Mouse (Mus musculus): ENCODE measurements around the gene Shroom2. TPM values are rescaled to one million over a fixed set of nuclear protein-coding genes. Genes with fewer than 3 reads are reported as not detected.
A peak's percentile ranks its signal among the peaks of the same experiment; 100 is the strongest.
"Not testable (repeated sequence)": the region's sequence is repeated elsewhere in the genome, so short reads cannot be mapped to it uniquely, and the experiment has no call there.

Shroom2 gene
- polyA plus RNA-seq, 1 experiment from 2014 or later, result 3.2 TPM

DNA sequence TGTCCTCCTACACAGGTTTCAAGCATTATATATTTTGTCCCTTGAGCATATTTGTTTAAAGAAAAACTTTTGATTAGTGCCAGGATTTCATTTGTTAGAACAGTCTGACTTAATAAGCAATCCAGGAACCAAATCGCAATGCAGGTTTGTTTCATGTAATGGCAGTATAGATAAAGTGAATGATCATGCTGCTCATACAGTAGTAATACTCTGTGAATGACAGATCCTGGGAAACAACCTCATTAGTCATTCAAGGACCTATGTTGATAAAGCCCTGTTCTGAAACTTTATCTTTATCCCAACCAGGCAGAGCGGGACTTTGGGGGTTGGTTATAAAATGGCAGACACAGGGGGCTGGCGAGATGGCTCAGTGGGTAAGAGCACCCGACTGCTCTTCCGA lies 13.0 kb downstream of the Shroom2 start:
- Histone ChIP-seq H3K36me3 (no peaks in the 10 kb centered on the region), H3K27me3 (no peaks in the 10 kb centered on the region), H3K4me1 (replicated peaks) (no peaks in the 10 kb centered on the region), H3K4me3 (no peak overlapping the region), H3K27ac (no peak overlapping the region), H3K4me2 (no peak overlapping the region), H3K9ac (no peak overlapping the region), H3K9me3 (replicated peaks) (no peaks in the 10 kb centered on the region)
- ATAC-seq (replicated peaks; ENCODE audit: insufficient number of reproducible peaks, insufficient read depth, low FRiP score, low read depth), result no peak
- 78% methylated on average over 5 of the region's 5 CpGs for WGBS

- H3K4me3 ChIP-seq, result no peak overlapping the region
- H3K27me3 ChIP-seq, result no peaks in the 10 kb centered on the region
- H3K9me3 ChIP-seq (replicated peaks), result no peaks in the 10 kb centered on the region
- no peak overlapping the region for H3K27ac ChIP-seq
- no peaks in the 10 kb centered on the region for H3K36me3 ChIP-seq
- 87% methylated on average over 1 of the region's 1 CpGs for WGBS
- no peak overlapping the region for H3K4me2 ChIP-seq
- no peak for ATAC-seq (replicated peaks; ENCODE audit: insufficient number of reproducible peaks, insufficient read depth, low FRiP score, low read depth)
- no peaks in the 10 kb centered on the region for H3K4me1 ChIP-seq (replicated peaks)
- H3K9ac ChIP-seq, result no peak overlapping the region
Measured at GRCm38 (mm10) chrX:152755819-152756218, 13.4 kb downstream of the Shroom2 start.

- ATAC-seq (replicated peaks; ENCODE audit: insufficient number of reproducible peaks, insufficient read depth, low FRiP score, low read depth), result no peak
- 72% methylated on average over 2 of the region's 2 CpGs for WGBS
- Histone ChIP-seq H3K9me3 (replicated peaks) (no peaks in the 10 kb centered on the region), H3K27me3 (no peaks in the 10 kb centered on the region), H3K4me2 (no peak overlapping the region), H3K27ac (no peak overlapping the region), H3K4me3 (no peak overlapping the region), H3K4me1 (replicated peaks) (no peaks in the 10 kb centered on the region; the same call in 1 of the 2 replicates), H3K9ac (no peak overlapping the region), H3K36me3 (no peaks in the 10 kb centered on the region)
Measured at GRCm38 (mm10) chrX:152745925-152746324, 23.3 kb downstream of the Shroom2 start.

GRCm38 (mm10) chrX:152743642-152744041 lies 25.6 kb downstream of the Shroom2 start:
- Histone ChIP-seq H3K4me2 (no peak overlapping the region), H3K27me3 (no peaks in the 10 kb centered on the region), H3K4me3 (no peak overlapping the region), H3K9ac (no peak overlapping the region), H3K4me1 (replicated peaks) (no peaks in the 10 kb centered on the region; the same call in 1 of the 2 replicates), H3K36me3 (no peaks in the 10 kb centered on the region), H3K9me3 (replicated peaks) (no peaks in the 10 kb centered on the region), H3K27ac (0 out of 2 replicates have a peak overlapping the region, but pooled peaks have one; percentile 37)
- no peak for ATAC-seq (replicated peaks; ENCODE audit: insufficient number of reproducible peaks, insufficient read depth, low FRiP score, low read depth)

DNA sequence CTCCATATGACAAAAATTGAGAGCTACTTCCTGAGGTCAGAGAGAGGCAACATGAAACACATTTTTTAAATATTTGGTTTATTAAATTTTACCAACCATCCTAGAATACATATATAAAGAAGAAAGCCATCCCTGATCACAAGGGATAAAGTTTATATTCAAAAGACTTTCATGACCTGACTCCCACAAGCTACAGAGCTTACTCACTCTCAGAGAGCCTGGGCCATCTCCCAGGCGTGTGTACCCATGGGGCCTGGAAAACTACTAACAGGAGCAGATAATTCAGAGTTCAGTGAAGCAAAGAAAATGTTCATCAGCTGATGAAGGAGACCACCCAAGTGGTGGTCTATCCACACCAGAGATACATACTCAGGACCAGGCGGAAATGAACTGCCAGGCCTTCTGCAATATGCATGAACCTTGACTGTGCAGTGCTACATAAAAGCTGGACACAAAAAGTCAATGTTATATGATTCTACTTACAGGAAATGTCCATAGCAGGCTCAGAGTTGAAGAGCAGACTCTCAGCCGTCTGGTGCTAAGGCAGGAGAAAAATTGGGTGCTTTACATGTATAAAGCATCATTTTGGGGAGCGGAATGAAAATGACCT lies 30.4 kb downstream of the Shroom2 start:
- Histone ChIP-seq H3K4me1 (replicated peaks) (no peaks in the 10 kb centered on the region; the same call in 1 of the 2 replicates), H3K27ac (no peak overlapping the region), H3K9me3 (replicated peaks) (no peaks in the 10 kb centered on the region), H3K27me3 (no peaks in the 10 kb centered on the region), H3K36me3 (no peaks in the 10 kb centered on the region), H3K4me3 (no peak overlapping the region), H3K4me2 (no peak overlapping the region), H3K9ac (no peak overlapping the region)
- no peak for ATAC-seq (replicated peaks; ENCODE audit: insufficient number of reproducible peaks, insufficient read depth, low FRiP score, low read depth)
- WGBS, result 59% methylated on average over 4 of the region's 4 CpGs

GRCm38 (mm10) chrX:152738191-152738590 lies 31.1 kb downstream of the Shroom2 start:
- Histone ChIP-seq H3K9ac (no peak overlapping the region), H3K4me1 (replicated peaks) (no peaks in the 10 kb centered on the region; the same call in 1 of the 2 replicates), H3K9me3 (replicated peaks) (no peaks in the 10 kb centered on the region), H3K27ac (no peak overlapping the region), H3K4me3 (no peak overlapping the region), H3K27me3 (no peaks in the 10 kb centered on the region), H3K36me3 (no peaks in the 10 kb centered on the region), H3K4me2 (no peak overlapping the region)
- 32% methylated on average over 2 of the region's 2 CpGs for WGBS
- ATAC-seq (replicated peaks; ENCODE audit: insufficient number of reproducible peaks, insufficient read depth, low FRiP score, low read depth), result no peak

- H3K9me3 ChIP-seq (replicated peaks), result no peaks in the 10 kb centered on the region
- H3K4me3 ChIP-seq, result no peak overlapping the region
- no peaks in the 10 kb centered on the region for H3K27me3 ChIP-seq
- ATAC-seq (replicated peaks; ENCODE audit: insufficient number of reproducible peaks, insufficient read depth, low FRiP score, low read depth), result no peak
- no peaks in the 10 kb centered on the region for H3K4me1 ChIP-seq (replicated peaks)
- no peak overlapping the region for H3K27ac ChIP-seq
- H3K4me2 ChIP-seq, result no peak overlapping the region
- H3K9ac ChIP-seq, result no peak overlapping the region
- H3K36me3 ChIP-seq, result no peaks in the 10 kb centered on the region
Measured at GRCm38 (mm10) chrX:152735283-152735682, 34.0 kb downstream of the Shroom2 start.

DNA sequence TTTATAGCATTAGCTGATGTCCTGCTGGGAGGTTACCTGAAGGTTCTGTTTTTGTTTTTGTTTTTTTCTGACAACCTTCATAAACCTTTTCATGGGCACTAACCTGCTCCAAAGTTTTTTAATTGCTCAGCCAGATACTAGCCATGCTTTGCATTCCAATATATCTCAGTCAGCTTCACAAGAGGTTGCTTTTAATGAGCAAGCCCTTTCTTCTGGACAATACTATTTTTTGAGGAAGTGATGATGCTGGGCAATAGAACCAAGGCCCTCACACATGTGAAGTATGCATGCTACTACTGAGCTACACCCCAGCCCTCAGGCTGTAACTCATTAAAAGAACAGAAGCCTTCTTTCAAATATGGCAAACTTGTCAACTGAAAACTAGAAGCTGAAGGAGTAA lies 52.6 kb downstream of the Shroom2 start:
- H3K4me1 ChIP-seq (replicated peaks), result no peaks in the 10 kb centered on the region
- ATAC-seq (replicated peaks; ENCODE audit: insufficient number of reproducible peaks, insufficient read depth, low FRiP score, low read depth), result no peak

GRCm38 (mm10) chrX:152710715-152711114 lies 58.5 kb downstream of the Shroom2 start:
- not testable (repeated sequence) for H3K36me3 ChIP-seq; H3K9ac ChIP-seq; H3K27me3 ChIP-seq; H3K27ac ChIP-seq; H3K4me2 ChIP-seq; H3K4me1 ChIP-seq (replicated peaks); H3K9me3 ChIP-seq (replicated peaks); H3K4me3 ChIP-seq; ATAC-seq (replicated peaks; ENCODE audit: insufficient number of reproducible peaks, insufficient read depth, low FRiP score, low read depth)
- WGBS, result 54% methylated on average over 2 of the region's 2 CpGs

More for the DNA sequence above, 52.6 kb downstream of the Shroom2 start:
- H3K4me2 ChIP-seq, result no peak overlapping the region
- H3K4me3 ChIP-seq, result no peak overlapping the region
- no peaks in the 10 kb centered on the region for H3K36me3 ChIP-seq
- no peak overlapping the region for H3K9ac ChIP-seq
- no peaks in the 10 kb centered on the region for H3K27me3 ChIP-seq
- H3K9me3 ChIP-seq (replicated peaks), result no peaks in the 10 kb centered on the region
- H3K27ac ChIP-seq, result no peak overlapping the region

DNA sequence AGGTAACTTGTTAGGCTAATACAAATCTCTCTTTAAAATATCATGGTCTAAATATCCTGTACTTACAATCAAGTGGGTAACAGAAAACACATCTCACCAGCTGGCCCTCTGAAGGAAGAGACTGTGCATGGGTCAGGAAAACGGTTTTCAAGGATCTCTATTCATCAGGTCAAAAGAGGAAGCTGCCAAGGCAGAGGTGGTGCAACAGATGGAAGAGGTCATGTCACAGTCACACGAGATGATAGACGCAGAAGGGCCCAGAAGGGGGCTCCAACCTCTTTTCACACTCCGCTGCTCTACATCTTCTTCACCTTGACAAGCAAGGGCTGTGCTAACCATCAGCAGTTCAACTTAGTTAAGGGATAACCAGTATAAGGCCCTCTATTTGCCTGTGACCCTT lies 60.9 kb downstream of the Shroom2 start:
- H3K4me1 ChIP-seq (replicated peaks), result peaks cover 2% of the 10 kb centered on the region; the same call in 1 of the 2 replicates
- no peak for ATAC-seq (replicated peaks; ENCODE audit: insufficient number of reproducible peaks, insufficient read depth, low FRiP score, low read depth)
- no peak overlapping the region for H3K4me3 ChIP-seq
- WGBS, result 41% methylated on average over 4 of the region's 4 CpGs
- H3K4me2 ChIP-seq, result no peak overlapping the region
- H3K9me3 ChIP-seq (replicated peaks), result no peaks in the 10 kb centered on the region
- no peaks in the 10 kb centered on the region; the same call in 1 of the 2 replicates for H3K27me3 ChIP-seq
- no peak overlapping the region for H3K27ac ChIP-seq
- no peaks in the 10 kb centered on the region for H3K36me3 ChIP-seq
- H3K9ac ChIP-seq, result no peak overlapping the region

GRCm38 (mm10) chrX:152705397-152705796 lies 63.9 kb downstream of the Shroom2 start:
- no peak overlapping the region for H3K4me3 ChIP-seq
- H3K9ac ChIP-seq, result no peak overlapping the region
- H3K27ac ChIP-seq, result no peak overlapping the region
- H3K27me3 ChIP-seq, result no peaks in the 10 kb centered on the region; the same call in 1 of the 2 replicates
- WGBS, result 20% methylated on average over 3 of the region's 3 CpGs
- peaks cover 2% of the 10 kb centered on the region; the same call in 1 of the 2 replicates for H3K4me1 ChIP-seq (replicated peaks)
- ATAC-seq (replicated peaks; ENCODE audit: insufficient number of reproducible peaks, insufficient read depth, low FRiP score, low read depth), result no peak
- H3K9me3 ChIP-seq (replicated peaks), result no peaks in the 10 kb centered on the region
- no peak overlapping the region for H3K4me2 ChIP-seq
- H3K36me3 ChIP-seq, result no peaks in the 10 kb centered on the region

DNA sequence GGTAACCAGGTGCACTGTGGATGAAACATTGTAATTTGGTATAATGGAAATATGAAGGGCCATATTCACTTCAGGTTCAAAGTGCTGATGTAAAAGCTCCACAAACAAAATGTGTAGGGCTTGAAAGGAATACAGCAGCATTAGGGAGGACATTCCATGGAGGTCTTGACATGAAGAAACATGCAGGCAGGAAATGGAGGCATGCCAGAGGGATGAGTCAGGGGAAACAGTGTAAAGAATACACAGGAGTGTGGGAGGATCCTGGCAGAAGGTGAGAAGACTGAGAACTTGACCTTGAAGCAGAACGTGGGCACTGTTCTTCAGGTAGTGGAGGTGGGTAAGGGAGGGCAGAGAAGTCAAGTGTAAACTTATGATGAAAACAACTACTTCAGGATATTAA lies 65.6 kb downstream of the Shroom2 start:
- Histone ChIP-seq H3K36me3 (no peaks in the 10 kb centered on the region), H3K9me3 (replicated peaks) (no peaks in the 10 kb centered on the region), H3K27me3 (no peaks in the 10 kb centered on the region; the same call in 1 of the 2 replicates), H3K4me3 (no peak overlapping the region), H3K4me1 (replicated peaks) (peaks cover 2% of the 10 kb centered on the region; the same call in 1 of the 2 replicates), H3K27ac (no peak overlapping the region), H3K4me2 (no peak overlapping the region), H3K9ac (no peak overlapping the region)
- 55% methylated on average over 1 of the region's 1 CpGs for WGBS
- ATAC-seq (replicated peaks; ENCODE audit: insufficient number of reproducible peaks, insufficient read depth, low FRiP score, low read depth), result no peak
